Mouse (Mus musculus): ENCODE data around the gene Dnah8.

- no peak for TF ChIP-seq CTCF (IDR thresholded peaks at IDR 0.05; ENCODE audit: extremely low read depth, insufficient read length, insufficient replicate concordance, low read depth, low read length)
- TF ChIP-seq POLR2A (IDR thresholded peaks at IDR 0.05; ENCODE audit: low read depth, low read length): no peak
Observed at GRCm38 (mm10) chr17:30848804-30849203, 224.7 kb downstream of the Dnah8 start.
